Mouse (Mus musculus) G1E (cell line): ENCODE measurements around the gene Tusc2. TPM values are rescaled to one million over a fixed set of nuclear protein-coding genes. Genes with fewer than 3 reads are reported as not detected.

ENCODE experiments used
- ATAC-seq: 2 replicates; pipeline ENCODE4 v1.8.0; 2016; ENCODE audit warnings: mild to moderate bottlenecking; ENCODE audit not compliant: insufficient number of reproducible peaks, poor library complexity, low FRiP score, severe bottlenecking; ENCODE audit errors: extremely low read depth
- DNase-seq: peaks from one replicate; pipeline ENCODE4 v3.0.0; 2012; ENCODE audit warnings: low spot score
- H3K27me3 ChIP-seq: 2 replicates; pipeline ENCODE4 v1.6.1; 2012; ENCODE audit warnings: mild to moderate bottlenecking, low read length, inconsistent platforms; ENCODE audit not compliant: insufficient read depth
- H3K36me3 ChIP-seq: replicated peaks from 2 replicates; pipeline ENCODE3; 2012; ENCODE audit warnings: mild to moderate bottlenecking, inconsistent platforms
- H3K4me1 ChIP-seq: 2 replicates; pipeline ENCODE4 v1.6.1; 2012; ENCODE audit warnings: low read depth, low read length, inconsistent platforms, mixed read lengths; ENCODE audit not compliant: insufficient read depth
- H3K4me3 ChIP-seq: 2 replicates; pipeline ENCODE4 v1.5.1; 2012; ENCODE audit warnings: low read depth, mild to moderate bottlenecking, inconsistent platforms, low read length, moderate library complexity, mixed read lengths
- H3K9me3 ChIP-seq: replicated peaks from 2 replicates; pipeline ENCODE4 v1.6.1; 2012; ENCODE audit warnings: inconsistent platforms
- CTCF ChIP-seq: IDR thresholded peaks from 2 replicates; pipeline ENCODE4 v1.5.1; 2012; ENCODE audit warnings: low read depth, low read length, inconsistent platforms, mixed read lengths
- GATA1 ChIP-seq: IDR thresholded peaks from 2 replicates; pipeline ENCODE4 v1.6.1; 2012; ENCODE audit warnings: borderline replicate concordance, low read length, inconsistent platforms, mixed read lengths
- GATA2 ChIP-seq: IDR thresholded peaks from 2 replicates; pipeline ENCODE4 v1.6.1; 2012; ENCODE audit warnings: low read depth, low read length, inconsistent platforms, borderline replicate concordance
- POLR2AphosphoS5 ChIP-seq: IDR thresholded peaks from 2 replicates; pipeline ENCODE4 v1.6.1; 2012; ENCODE audit warnings: low read depth, low read length, inconsistent platforms; ENCODE audit not compliant: insufficient replicate concordance
- TAL1 ChIP-seq: conservative IDR thresholded peaks from 2 replicates; pipeline ENCODE4 v1.6.1; 2012; ENCODE audit warnings: low read depth, low read length, inconsistent platforms, mixed read lengths
- polyA plus RNA-seq: library from polyadenylated mRNA; stranded (reverse); fragments of >175 nt; gene quantifications from 2 replicates; pipeline ENCODE4 v1.2.3, GENCODE M21; 2012
- total RNA-seq, 2 experiments: library from RNA; stranded (forward) in 1 of 2; stranded (reverse) in 1 of 2; fragments of 200-1000 nt in 1 of 2; fragments of >200 nt in 1 of 2; fragmentation: Nextera tagmentation in 1 of 2; gene quantifications; 2 replicates each; pipeline ENCODE4 v1.2.3; 2014 to 2017

Tusc2 gene
- total and polyA plus RNA-seq, 3 experiments = 16.0 to 33.1 (median 24.4) TPM

GRCm38 (mm10) chr9:107586504-107586903 lies 23.4 kb downstream of the Tusc2 start:
- TF ChIP-seq CTCF (no peak), GATA2 (no peak), TAL1 (no peak), GATA1 (no peak), POLR2AphosphoS5 (no peak)
- peak overlapping the region; percentile 50; the same call in 1 of the 2 replicates for H3K4me3 ChIP-seq
- H3K4me1 ChIP-seq = peaks cover 84% of the 10 kb centered on the region
- no peak for ATAC-seq
- no peak for DNase-seq
- no peaks in the 10 kb centered on the region for H3K27me3 ChIP-seq
- H3K36me3 ChIP-seq = peaks cover 69% of the 10 kb centered on the region
- no peaks in the 10 kb centered on the region for H3K9me3 ChIP-seq

GRCm38 (mm10) chr9:107586974-107587832 lies 24.1 kb downstream of the Tusc2 start, which contains the start of gene Ifrd2:
TSS of gene Ifrd2 (plus strand) at chr9:107587642.
- Histone ChIP-seq H3K9me3 (no peaks in the 10 kb centered on the region), H3K36me3 (peaks cover 74% of the 10 kb centered on the region), H3K27me3 (no peaks in the 10 kb centered on the region), H3K4me3 (peak within 1 kb of the TSS; percentile 80), H3K4me1 (peaks cover 84% of the 10 kb centered on the region)
- ATAC-seq = peak; percentile 81
- TF ChIP-seq POLR2AphosphoS5 = no peak
- no peak for TF ChIP-seq CTCF
- peak; percentile 84 for TF ChIP-seq TAL1
- DNase-seq = peak; percentile 76

- TF ChIP-seq TAL1 (peak; percentile 64), CTCF (no peak)
- H3K4me3 ChIP-seq = peak overlapping the region; percentile 80
- DNase-seq (no peak), ATAC-seq (no peak)
- H3K4me1 ChIP-seq = peaks cover 81% of the 10 kb centered on the region
- peaks cover 74% of the 10 kb centered on the region for H3K36me3 ChIP-seq
- H3K9me3 ChIP-seq = no peaks in the 10 kb centered on the region
- H3K27me3 ChIP-seq = no peaks in the 10 kb centered on the region
Measured at GRCm38 (mm10) chr9:107587833-107588639, 25.0 kb downstream of the Tusc2 start.

- ATAC-seq (0 out of 2 replicates have a peak, but pooled peaks have one; percentile 32), DNase-seq (peak; percentile 82)
- H3K9me3 ChIP-seq = no peaks in the 10 kb centered on the region
- H3K4me3 ChIP-seq = peak overlapping the region; percentile 80
- no peaks in the 10 kb centered on the region; the same call in 1 of the 2 replicates for H3K27me3 ChIP-seq
- TF ChIP-seq CTCF (no peak), TAL1 (no peak)
- peaks cover 73% of the 10 kb centered on the region for H3K4me1 ChIP-seq
- peaks cover 74% of the 10 kb centered on the region for H3K36me3 ChIP-seq
Measured at GRCm38 (mm10) chr9:107590058-107590772, 27.2 kb downstream of the Tusc2 start.

GRCm38 (mm10) chr9:107590773-107591060 lies 27.7 kb downstream of the Tusc2 start:
- no peak for DNase-seq
- Histone ChIP-seq H3K9me3 (no peaks in the 10 kb centered on the region), H3K4me3 (peak overlapping the region; percentile 80; the same call in 1 of the 2 replicates), H3K36me3 (peaks cover 75% of the 10 kb centered on the region), H3K27me3 (no peaks in the 10 kb centered on the region; the same call in 1 of the 2 replicates), H3K4me1 (peaks cover 68% of the 10 kb centered on the region)
- TF ChIP-seq TAL1 (no peak), GATA1 (no peak), CTCF (no peak)
- no peak for ATAC-seq

- DNase-seq (no peak), ATAC-seq (no peak)
- TF ChIP-seq GATA2 = no peak
- no peak for TF ChIP-seq CTCF
- no peak for TF ChIP-seq POLR2AphosphoS5
- no peak for TF ChIP-seq GATA1
- no peak for TF ChIP-seq TAL1
- peaks cover 60% of the 10 kb centered on the region for H3K4me1 ChIP-seq
- H3K27me3 ChIP-seq = peaks cover 8% of the 10 kb centered on the region
- no peaks in the 10 kb centered on the region for H3K9me3 ChIP-seq
- peaks cover 78% of the 10 kb centered on the region for H3K36me3 ChIP-seq
- H3K4me3 ChIP-seq = no peak overlapping the region
Measured at GRCm38 (mm10) chr9:107593101-107593976, 30.3 kb downstream of the Tusc2 start.
